Mouse (Mus musculus) megakaryocyte, embryonic 14.5 days (primary cell): ENCODE data around the gene Eng.

Experiments
- FLI1 ChIP-seq: IDR thresholded peaks from 2 replicates; pipeline ENCODE4 v1.6.1; 2012; ENCODE audit warnings: low read length, inconsistent platforms, mixed read lengths
- GATA1 ChIP-seq: IDR thresholded peaks from 3 replicates; pipeline ENCODE4 v1.6.1; 2012; ENCODE audit warnings: mixed read lengths, low read length, inconsistent platforms, borderline replicate concordance

DNA sequence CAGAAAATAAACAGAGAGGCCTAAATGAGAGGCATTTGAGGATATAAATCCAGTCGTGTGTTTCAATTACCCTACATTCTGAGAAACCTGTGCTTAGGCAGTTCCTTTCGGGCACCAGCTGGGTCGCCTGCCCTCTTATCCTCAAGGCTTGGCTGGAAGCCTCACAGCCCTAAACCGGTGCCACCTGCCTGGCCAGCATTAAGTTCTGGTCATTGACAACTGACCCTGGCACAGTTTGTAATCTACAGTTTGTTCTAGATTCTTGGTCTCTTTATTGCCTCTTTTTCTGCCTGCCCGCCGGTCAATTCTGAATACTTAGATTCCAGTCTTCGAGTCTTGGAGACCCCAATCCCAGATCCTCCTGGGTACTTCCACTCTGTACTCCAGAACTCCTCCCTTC is 46.9 kb downstream of the Eng start:
- TF ChIP-seq GATA1 (no peak), FLI1 (no peak)
